Mouse (Mus musculus) lung, embryonic 16.5 days (tissue): ENCODE measurements around the gene Msantd2. TPM values are rescaled to one million over a fixed set of nuclear protein-coding genes. Genes with fewer than 3 reads are reported as not detected.

ENCODE experiments used
- ATAC-seq: fragments of 200-750 bp; cut with Nextera tagmentation; 2 replicates; pipeline ENCODE4 v1.8.0; 2017; ENCODE audit warnings: low read depth, mild to moderate bottlenecking, moderate library complexity
- H3K27ac ChIP-seq: fragments of 300-500 bp; sonication (generic); 2 replicates; pipeline ENCODE4 v1.5.1; 2014; ENCODE audit warnings: mild to moderate bottlenecking, control low read depth, low read length
- H3K27me3 ChIP-seq: fragments of 300-500 bp; sonication (generic); 2 replicates; pipeline ENCODE4 v1.6.1; 2014; ENCODE audit warnings: low read depth, low read length, mixed read lengths; ENCODE audit not compliant: control insufficient read depth, insufficient read depth
- H3K36me3 ChIP-seq: fragments of 300-500 bp; sonication (generic); 2 replicates; pipeline ENCODE4 v1.6.1; 2014; ENCODE audit warnings: low read length; ENCODE audit not compliant: control insufficient read depth, insufficient read depth
- H3K4me1 ChIP-seq: fragments of 300-500 bp; sonication (generic); replicated peaks from 2 replicates; pipeline ENCODE4 v1.6.1; 2014; ENCODE audit warnings: low read length, mixed read lengths; ENCODE audit not compliant: control insufficient read depth, insufficient read depth
- H3K4me2 ChIP-seq: fragments of 300-500 bp; sonication (generic); 2 replicates; pipeline ENCODE4 v1.6.1; 2014; ENCODE audit warnings: low read depth, low read length, control low read depth
- H3K4me3 ChIP-seq: fragments of 300-500 bp; sonication (generic); 2 replicates; pipeline ENCODE4 v1.5.1; 2014; ENCODE audit warnings: mild to moderate bottlenecking, low read length, control low read depth
- H3K9ac ChIP-seq: fragments of 300-500 bp; sonication (generic); 2 replicates; pipeline ENCODE4 v1.6.1; 2014; ENCODE audit warnings: low read length, control low read depth
- H3K9me3 ChIP-seq: fragments of 300-500 bp; sonication (generic); 2 replicates; pipeline ENCODE4 v1.6.1; 2016; ENCODE audit warnings: low read length; ENCODE audit not compliant: control insufficient read depth
- WGBS: fragments of 180-500 bp; shearing (Covaris S2); extraction: QIAGEN DNeasy Blood & Tissue Kit; methylation state at CpG from one replicate; pipeline ENCODE4 v1.1.7; 2014; 5-methylcytosine and 5-hydroxymethylcytosine counted together
- polyA plus RNA-seq: library from polyadenylated mRNA; unstranded; fragments of >200 nt; fragmentation: Nextera tagmentation; extraction: Ambion mirVana; gene quantifications from 2 replicates; pipeline ENCODE4 v1.2.1, GENCODE M21; 2015

Gene Msantd2
- polyA plus RNA-seq, 1 experiment from 2014 or later, result 22.0 TPM

GRCm38 (mm10) chr9:37556366-37556765 lies 67.2 kb downstream of the Msantd2 start:
- Histone ChIP-seq H3K36me3 (no peaks in the 10 kb centered on the region), H3K4me3 (no peak overlapping the region), H3K9ac (no peak overlapping the region), H3K27me3 (no peaks in the 10 kb centered on the region; the same call in 1 of the 2 replicates), H3K4me1 (peaks cover 13% of the 10 kb centered on the region), H3K27ac (no peak overlapping the region), H3K4me2 (no peak overlapping the region), H3K9me3 (no peaks in the 10 kb centered on the region)
- 67% methylated on average over 3 of the region's 3 CpGs for WGBS
- ATAC-seq, result no peak

GRCm38 (mm10) chr9:37560617-37561016 lies 71.5 kb downstream of the Msantd2 start:
- no peaks in the 10 kb centered on the region for H3K9me3 ChIP-seq
- no peaks in the 10 kb centered on the region for H3K36me3 ChIP-seq
- 90% methylated on average over 2 of the region's 2 CpGs for WGBS
- no peak overlapping the region for H3K27ac ChIP-seq
- no peaks in the 10 kb centered on the region; the same call in 1 of the 2 replicates for H3K4me1 ChIP-seq
- H3K4me2 ChIP-seq, result no peak overlapping the region
- no peaks in the 10 kb centered on the region for H3K27me3 ChIP-seq
- H3K4me3 ChIP-seq, result no peak overlapping the region
- H3K9ac ChIP-seq, result no peak overlapping the region
- no peak for ATAC-seq

- Histone ChIP-seq H3K27me3 (no peaks in the 10 kb centered on the region), H3K36me3 (no peaks in the 10 kb centered on the region), H3K4me1 (peaks cover 14% of the 10 kb centered on the region), H3K4me3 (no peak overlapping the region), H3K4me2 (no peak overlapping the region), H3K9ac (no peak overlapping the region), H3K27ac (no peak overlapping the region), H3K9me3 (no peaks in the 10 kb centered on the region)
- 47% methylated on average over 1 of the region's 1 CpGs for WGBS
- ATAC-seq, result no peak
Measured at GRCm38 (mm10) chr9:37563805-37564204, 74.7 kb downstream of the Msantd2 start.

- H3K4me2 ChIP-seq, result no peak overlapping the region
- 93% methylated on average over 2 of the region's 2 CpGs for WGBS
- H3K9me3 ChIP-seq, result no peaks in the 10 kb centered on the region
- H3K36me3 ChIP-seq, result no peaks in the 10 kb centered on the region
- no peak overlapping the region for H3K27ac ChIP-seq
- no peak overlapping the region for H3K9ac ChIP-seq
- no peaks in the 10 kb centered on the region for H3K27me3 ChIP-seq
- peaks cover 20% of the 10 kb centered on the region for H3K4me1 ChIP-seq
- no peak overlapping the region for H3K4me3 ChIP-seq
- no peak for ATAC-seq
Measured at GRCm38 (mm10) chr9:37567019-37567418, 77.9 kb downstream of the Msantd2 start.

GRCm38 (mm10) chr9:37567454-37567853 lies 78.3 kb downstream of the Msantd2 start:
- Histone ChIP-seq H3K36me3 (no peaks in the 10 kb centered on the region), H3K4me2 (peak overlapping the region; percentile 39), H3K4me3 (no peak overlapping the region), H3K27ac (peak overlapping the region; percentile 45; the same call in 1 of the 2 replicates), H3K9ac (no peak overlapping the region), H3K27me3 (no peaks in the 10 kb centered on the region), H3K9me3 (no peaks in the 10 kb centered on the region), H3K4me1 (peaks cover 20% of the 10 kb centered on the region)
- WGBS, result 43% methylated on average over 5 of the region's 5 CpGs
- no peak for ATAC-seq

GRCm38 (mm10) chr9:37567892-37568604 lies 78.9 kb downstream of the Msantd2 start:
- WGBS, result 21% methylated on average over 15 of the region's 15 CpGs
- H3K4me3 ChIP-seq, result peak overlapping the region; percentile 23; the same call in 1 of the 2 replicates

GRCm38 (mm10) chr9:37568605-37569214 lies 79.6 kb downstream of the Msantd2 start:
- H3K27ac ChIP-seq, result peak overlapping the region; percentile 45; the same call in 1 of the 2 replicates
- no peaks in the 10 kb centered on the region for H3K9me3 ChIP-seq
- ATAC-seq, result peak; percentile 64; the same call in 1 of the 2 replicates
- no peak overlapping the region for H3K4me3 ChIP-seq
- H3K9ac ChIP-seq, result peak overlapping the region; percentile 29; the same call in 1 of the 2 replicates
- WGBS, result 35% methylated on average over 4 of the region's 4 CpGs
- peaks cover 20% of the 10 kb centered on the region for H3K4me1 ChIP-seq
- H3K27me3 ChIP-seq, result no peaks in the 10 kb centered on the region
- no peaks in the 10 kb centered on the region for H3K36me3 ChIP-seq
- peak overlapping the region; percentile 39 for H3K4me2 ChIP-seq

More at GRCm38 (mm10) chr9:37567892-37568604, 78.9 kb downstream of the Msantd2 start:
- peak; percentile 81 for ATAC-seq
- Histone ChIP-seq H3K36me3 (no peaks in the 10 kb centered on the region), H3K4me1 (peaks cover 20% of the 10 kb centered on the region), H3K27me3 (no peaks in the 10 kb centered on the region), H3K4me2 (peak overlapping the region; percentile 39), H3K27ac (peak overlapping the region; percentile 45), H3K9ac (peak overlapping the region; percentile 29), H3K9me3 (no peaks in the 10 kb centered on the region)

- WGBS, result 52% methylated on average over 2 of the region's 2 CpGs
- Histone ChIP-seq H3K9me3 (no peaks in the 10 kb centered on the region), H3K9ac (no peak overlapping the region), H3K4me1 (peaks cover 20% of the 10 kb centered on the region), H3K36me3 (no peaks in the 10 kb centered on the region), H3K4me3 (no peak overlapping the region), H3K4me2 (no peak overlapping the region), H3K27me3 (no peaks in the 10 kb centered on the region), H3K27ac (no peak overlapping the region)
- no peak for ATAC-seq
Measured at GRCm38 (mm10) chr9:37569231-37569835, 80.2 kb downstream of the Msantd2 start.

GRCm38 (mm10) chr9:37572204-37572876 lies 83.2 kb downstream of the Msantd2 start:
- no peaks in the 10 kb centered on the region for H3K9me3 ChIP-seq
- H3K27me3 ChIP-seq, result no peaks in the 10 kb centered on the region
- no peak overlapping the region for H3K9ac ChIP-seq
- 44% methylated on average over 3 of the region's 3 CpGs for WGBS
- H3K4me3 ChIP-seq, result no peak overlapping the region
- ATAC-seq, result no peak
- no peak overlapping the region for H3K27ac ChIP-seq
- peaks cover 20% of the 10 kb centered on the region for H3K4me1 ChIP-seq
- H3K36me3 ChIP-seq, result no peaks in the 10 kb centered on the region
- no peak overlapping the region for H3K4me2 ChIP-seq
